Mouse (Mus musculus) olfactory bulb, adult 2 months (tissue): ENCODE measurements around the gene Tmem138. TPM values are rescaled to one million over a fixed set of nuclear protein-coding genes. Genes with fewer than 3 reads are reported as not detected.

Experiments
- H3K27ac ChIP-seq: fragments of 200-500 bp; 2 replicates; pipeline ENCODE4 v1.5.1; 2012; ENCODE audit warnings: low read depth, low read length; ENCODE audit not compliant: insufficient read depth
- H3K4me1 ChIP-seq: fragments of 200-500 bp; 2 replicates; pipeline ENCODE4 v1.6.1; 2012; ENCODE audit warnings: low read length; ENCODE audit not compliant: control insufficient read depth, insufficient read depth
- H3K4me3 ChIP-seq: fragments of 200-500 bp; 2 replicates; pipeline ENCODE4 v1.5.1; 2012; ENCODE audit warnings: mild to moderate bottlenecking, low read depth, low read length, moderate library complexity; ENCODE audit not compliant: insufficient read depth
- CTCF ChIP-seq: fragments of 200-500 bp; IDR thresholded peaks from 2 replicates; pipeline ENCODE4 v1.5.1; 2012; ENCODE audit warnings: low read depth, mild to moderate bottlenecking, low read length, moderate library complexity; ENCODE audit not compliant: insufficient read depth
- POLR2A ChIP-seq: fragments of 200-500 bp; IDR thresholded peaks from 2 replicates; pipeline ENCODE4 v1.6.1; 2012; ENCODE audit warnings: mild to moderate bottlenecking, low read depth, low read length, moderate library complexity; ENCODE audit not compliant: insufficient read depth
- WGBS: fragments of 180-500 bp; shearing (Covaris S2); methylation state at CpG from one replicate; pipeline ENCODE4 v1.1.7; 2018; 5-methylcytosine and 5-hydroxymethylcytosine counted together
- polyA plus RNA-seq: library from polyadenylated mRNA; stranded (reverse); fragments of >200 nt; gene quantifications from 2 replicates; pipeline ENCODE4 v1.2.4, GENCODE M21; 2012; ENCODE audit warnings: low replicate concordance; ENCODE audit not compliant: missing spikeins, insufficient read depth, insufficient read length

The Tmem138 gene
- polyA plus RNA-seq, 1 experiment: not detected

DNA sequence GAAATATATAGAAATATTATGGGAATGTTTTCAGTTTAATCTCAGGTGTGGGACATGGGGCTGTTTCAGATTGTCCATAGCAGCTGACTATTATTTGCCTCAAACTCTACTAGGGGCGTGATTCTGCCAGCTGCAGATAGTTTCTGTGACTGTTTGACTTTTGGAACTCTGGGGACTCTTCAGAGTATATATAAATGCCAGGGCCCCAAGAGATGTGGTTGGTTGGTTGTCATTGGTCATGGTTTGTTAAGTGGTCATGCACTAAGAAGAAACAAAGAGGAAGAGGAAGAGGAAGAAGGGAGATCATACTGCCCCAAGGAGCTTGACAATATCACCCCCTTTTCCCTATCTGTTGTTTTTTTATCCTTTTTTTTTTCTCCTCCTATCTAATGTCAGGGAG is 55.2 kb downstream of the Tmem138 start:
- H3K4me3 ChIP-seq: no peak overlapping the region
- TF ChIP-seq CTCF (no peak), POLR2A (no peak)

More for the DNA sequence above, 55.2 kb downstream of the Tmem138 start:
- Histone ChIP-seq H3K27ac (no peak overlapping the region), H3K4me1 (peaks cover 3% of the 10 kb centered on the region; the same call in 1 of the 2 replicates)
- WGBS: 77% methylated on average over 1 of the region's 1 CpGs

Other genes starting within 250 kb of the Tmem138 start
- 69.0 TPM in 1 of 2 replicates, not detected in the other for gene Syt7, start 188.3 kb downstream of the Tmem138 start, polyA plus RNA-seq
- gene Lrrc10b, start 119.9 kb downstream of the Tmem138 start, polyA plus RNA-seq: not detected in 2 replicates
- not detected in 2 replicates for gene Ppp1r32, start 94.4 kb downstream of the Tmem138 start, polyA plus RNA-seq
- 90.5 and 274 TPM in 2 replicates for gene Cpsf7, start 52.1 kb downstream of the Tmem138 start, polyA plus RNA-seq
- gene Sdhaf2, start 51.2 kb downstream of the Tmem138 start, polyA plus RNA-seq: not detected in 2 replicates
- not detected in 2 replicates for gene Tmem216, start 21.1 kb downstream of the Tmem138 start, polyA plus RNA-seq
- gene Cyb561a3, start 190 bp downstream of the Tmem138 start, polyA plus RNA-seq: not detected in 2 replicates
- gene Ddb1, start 28.0 kb upstream of the Tmem138 start, polyA plus RNA-seq: 418 TPM in 1 of 2 replicates, not detected in the other
- gene Tkfc, start 28.3 kb upstream of the Tmem138 start, polyA plus RNA-seq: not detected in 2 replicates
- not detected in 2 replicates for gene Vwce, start 56.9 kb upstream of the Tmem138 start, polyA plus RNA-seq
- gene Pga5, start 100.7 kb upstream of the Tmem138 start, polyA plus RNA-seq: not detected in 2 replicates
- not detected in 2 replicates for gene Vps37c, start 111.4 kb upstream of the Tmem138 start, polyA plus RNA-seq
- gene Cd5, start 161.6 kb upstream of the Tmem138 start, polyA plus RNA-seq: not detected in 2 replicates